Mouse (Mus musculus): ENCODE measurements around the gene Crb2. TPM values are rescaled to one million over a fixed set of nuclear protein-coding genes. Genes with fewer than 3 reads are reported as not detected.

Gene Crb2
- total and polyA plus RNA-seq, 3 experiments = not detected

GRCm38 (mm10) chr2:37790738-37791137 lies 14.7 kb downstream of the Crb2 start:
- no peak for DNase-seq (ENCODE audit: low read depth, low spot score)
- no peak overlapping the region for H3K27ac ChIP-seq (ENCODE audit: control insufficient read depth, low read depth, low read length)
- no peaks in the 10 kb centered on the region for H3K4me1 ChIP-seq (ENCODE audit: control insufficient read depth in 1 of 2, insufficient read depth in 2 of 2, low read length in 2 of 2)
- no peaks in the 10 kb centered on the region for H3K27me3 ChIP-seq (ENCODE audit: control insufficient read depth in 1 of 2, insufficient read depth in 2 of 2, low read length in 2 of 2)
- no peaks in the 10 kb centered on the region for H3K36me3 ChIP-seq (ENCODE audit: control insufficient read depth in 1 of 2, insufficient read depth in 2 of 2, low read length in 2 of 2)
- H3K9me3 ChIP-seq (replicated peaks; ENCODE audit: insufficient read depth, low read length) = no peaks in the 10 kb centered on the region
- no peaks in the 10 kb centered on the region for H3K79me2 ChIP-seq (ENCODE audit: control insufficient read depth, insufficient read depth, low read length, poor library complexity)
- TF ChIP-seq GABPA (IDR thresholded peaks at IDR 0.05; ENCODE audit: low read depth, low read length) (no peak), POLR2A (IDR thresholded peaks at IDR 0.05; ENCODE audit: control insufficient read depth in 1 of 2, insufficient read depth in 1 of 2, low read depth in 1 of 2, low read length in 2 of 2, poor library complexity in 1 of 2) (no peak), UBTF (IDR thresholded peaks at IDR 0.05; ENCODE audit: borderline replicate concordance, insufficient read depth, low read depth, low read length) (no peak), ZC3H11A (IDR thresholded peaks at IDR 0.05; ENCODE audit: low read depth, low read length) (no peak), EP300 (IDR thresholded peaks at IDR 0.05; ENCODE audit: low read depth in 1 of 2, low read length in 2 of 2) (no peak), TCF12 (IDR thresholded peaks at IDR 0.05; ENCODE audit: low read depth, low read length) (no peak), MYB (IDR thresholded peaks at IDR 0.05; ENCODE audit: low read depth, low read length) (no peak), CHD1 (IDR thresholded peaks at IDR 0.05; ENCODE audit: low read depth, low read length) (no peak), ZMIZ1 (IDR thresholded peaks at IDR 0.05; ENCODE audit: low read depth, low read length) (no peak), ZKSCAN1 (IDR thresholded peaks at IDR 0.05; ENCODE audit: low read depth, low read length) (no peak), NELFE (IDR thresholded peaks at IDR 0.05; ENCODE audit: low read depth, low read length) (no peak), CHD2 (IDR thresholded peaks at IDR 0.05; ENCODE audit: low read length) (no peak), NRF1 (IDR thresholded peaks at IDR 0.05; ENCODE audit: insufficient read depth, low read depth, low read length, poor library complexity, severe bottlenecking) (no peak), RCOR1 (IDR thresholded peaks at IDR 0.05; ENCODE audit: low read depth, low read length) (no peak)
- H3K4me3 ChIP-seq (ENCODE audit: control insufficient read depth in 1 of 2, insufficient read depth in 1 of 2, low read depth in 2 of 2, low read length in 2 of 2) = no peak overlapping the region
- H3K9ac ChIP-seq (ENCODE audit: control insufficient read depth, low read depth, low read length, poor library complexity, severe bottlenecking) = no peak overlapping the region

GRCm38 (mm10) chr2:37791340-37791739 lies 15.3 kb downstream of the Crb2 start:
- no peaks in the 10 kb centered on the region for H3K79me2 ChIP-seq (ENCODE audit: control insufficient read depth, insufficient read depth, low read length, poor library complexity)
- H3K27me3 ChIP-seq (ENCODE audit: control insufficient read depth in 1 of 2, insufficient read depth in 2 of 2, low read length in 2 of 2) = no peaks in the 10 kb centered on the region
- H3K4me3 ChIP-seq (ENCODE audit: control insufficient read depth in 1 of 2, insufficient read depth in 1 of 2, low read depth in 2 of 2, low read length in 2 of 2) = no peak overlapping the region
- H3K9ac ChIP-seq (ENCODE audit: control insufficient read depth, low read depth, low read length, poor library complexity, severe bottlenecking) = no peak overlapping the region
- no peak for DNase-seq (ENCODE audit: low read depth, low spot score)
- H3K36me3 ChIP-seq (ENCODE audit: control insufficient read depth in 1 of 2, insufficient read depth in 2 of 2, low read length in 2 of 2) = no peaks in the 10 kb centered on the region
- TF ChIP-seq NELFE (IDR thresholded peaks at IDR 0.05; ENCODE audit: low read depth, low read length) = no peak
- TF ChIP-seq ETS1 (IDR thresholded peaks at IDR 0.05; ENCODE audit: low read depth, low read length) = no peak
- TF ChIP-seq POLR2AphosphoS2 (IDR thresholded peaks at IDR 0.05; ENCODE audit: low read length) = no peak
- TF ChIP-seq CHD1 (IDR thresholded peaks at IDR 0.05; ENCODE audit: low read depth, low read length) = no peak
- TF ChIP-seq UBTF (IDR thresholded peaks at IDR 0.05; ENCODE audit: borderline replicate concordance, insufficient read depth, low read depth, low read length) = no peak
- no peak for TF ChIP-seq RCOR1 (IDR thresholded peaks at IDR 0.05; ENCODE audit: low read depth, low read length)
- TF ChIP-seq ZMIZ1 (IDR thresholded peaks at IDR 0.05; ENCODE audit: low read depth, low read length) = no peak
- no peak for TF ChIP-seq HCFC1 (IDR thresholded peaks at IDR 0.05; ENCODE audit: low read depth, low read length)
- no peak for TF ChIP-seq MAX (IDR thresholded peaks at IDR 0.05; ENCODE audit: low read length)
- TF ChIP-seq ZC3H11A (IDR thresholded peaks at IDR 0.05; ENCODE audit: low read depth, low read length) = no peak
- no peak for TF ChIP-seq CHD2 (IDR thresholded peaks at IDR 0.05; ENCODE audit: low read length)
- H3K4me1 ChIP-seq (ENCODE audit: control insufficient read depth in 1 of 2, insufficient read depth in 2 of 2, low read length in 2 of 2) = no peaks in the 10 kb centered on the region
- no peaks in the 10 kb centered on the region for H3K9me3 ChIP-seq (replicated peaks; ENCODE audit: insufficient read depth, low read length)
- H3K27ac ChIP-seq (ENCODE audit: control insufficient read depth, low read depth, low read length) = no peak overlapping the region
